Mouse (Mus musculus): Measurements from ENCODE around the gene Gm10521. TPM values are rescaled to one million over a fixed set of nuclear protein-coding genes. Genes with fewer than 3 reads are reported as not detected.

Gm10521 gene
- total and polyA plus RNA-seq, 3 experiments = 0.13 to 1.7 (median 0.21) TPM

DNA sequence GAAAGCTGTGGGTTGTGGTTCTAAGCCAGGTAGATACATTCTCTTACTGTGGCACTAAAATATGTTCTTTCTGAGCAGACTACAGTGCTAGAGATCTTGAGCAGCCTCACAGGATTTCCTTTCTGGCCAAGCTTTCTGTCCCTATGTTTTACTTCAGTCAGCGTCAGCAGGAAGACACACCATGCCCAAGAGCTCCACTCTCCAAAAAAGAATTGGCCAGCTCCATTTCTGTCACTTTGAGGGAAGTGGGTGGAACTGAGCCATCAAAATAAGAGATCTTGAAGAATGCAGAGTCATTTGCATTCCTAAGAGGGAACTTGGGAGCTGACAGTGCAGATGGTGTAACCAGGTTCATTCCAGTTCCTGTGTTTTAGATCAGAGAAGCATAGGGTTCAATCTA, 8.5 kb upstream of the Gm10521 start:
- no peak for TF ChIP-seq ZNF384 (IDR thresholded peaks at IDR 0.05; ENCODE audit: low read depth, low read length)
- TF ChIP-seq CHD1 (IDR thresholded peaks at IDR 0.05; ENCODE audit: low read depth, low read length) = no peak
- no peak for TF ChIP-seq SIN3A (IDR thresholded peaks at IDR 0.05; ENCODE audit: low read length)
- TF ChIP-seq NELFE (IDR thresholded peaks at IDR 0.05; ENCODE audit: low read depth, low read length) = no peak
- TF ChIP-seq CHD2 (IDR thresholded peaks at IDR 0.05; ENCODE audit: low read length) = no peak
- TF ChIP-seq MYC (IDR thresholded peaks at IDR 0.05; ENCODE audit: low read depth, low read length) = no peak
- no peak for TF ChIP-seq MEF2A (IDR thresholded peaks at IDR 0.05; ENCODE audit: borderline replicate concordance, low read depth, low read length)
- TF ChIP-seq POLR2A (IDR thresholded peaks at IDR 0.05; ENCODE audit: low read depth, low read length) = no peak
- TF ChIP-seq HCFC1 (IDR thresholded peaks at IDR 0.05; ENCODE audit: low read depth, low read length) = no peak
- no peak for TF ChIP-seq SMC3 (IDR thresholded peaks at IDR 0.05; ENCODE audit: low read depth, low read length)
- no peak for TF ChIP-seq ZKSCAN1 (IDR thresholded peaks at IDR 0.05; ENCODE audit: borderline replicate concordance, low read depth, low read length)
- TF ChIP-seq E2F4 (IDR thresholded peaks at IDR 0.05; ENCODE audit: insufficient replicate concordance, low read depth, low read length) = no peak
- TF ChIP-seq PAX5 (IDR thresholded peaks at IDR 0.05; ENCODE audit: low read length) = no peak
- TF ChIP-seq MXI1 (IDR thresholded peaks at IDR 0.05; ENCODE audit: low read depth, low read length) = no peak
- no peak for TF ChIP-seq TBP (conservative IDR thresholded peaks at IDR 0.05; ENCODE audit: low read depth, low read length)
- no peak for DNase-seq (ENCODE audit: extremely low read depth)
- dilution Hi-C loops (cut with MboI; ENCODE audit: extremely low pct_ligation_motif_present, extremely low pct_unique_long_range_greater_than_20kb, low sequenced_read_pairs) (no loop called here), in situ Hi-C loops (cut with MboI; ENCODE audit: low pct_ligation_motif_present, low pct_unique_long_range_greater_than_20kb, low sequenced_read_pairs) (no loop called here)
- H3K9ac ChIP-seq (ENCODE audit: insufficient read depth, low read depth) = no peak overlapping the region
- H3K79me2 ChIP-seq (replicated peaks; ENCODE audit: control insufficient read depth, extremely low read depth, insufficient read depth, poor library complexity, severe bottlenecking) = no peaks in the 10 kb centered on the region
- no peak overlapping the region for H3K27ac ChIP-seq (ENCODE audit: insufficient read depth, low read depth)
- peaks cover 16 to 30% of the 10 kb centered on the region in 2 experiments for H3K36me3 ChIP-seq (replicated peaks in 1 of 2; ENCODE audit: control insufficient read depth in 1 of 2, insufficient read depth in 1 of 2, low read length in 1 of 2)
- no peaks in the 10 kb centered on the region for H3K4me1 ChIP-seq (ENCODE audit: control insufficient read depth in 1 of 2, insufficient read depth in 2 of 2)
- H3K4me2 ChIP-seq (ENCODE audit: insufficient read depth, low read depth, poor library complexity, severe bottlenecking) = no peak overlapping the region
- no peaks in the 10 kb centered on the region for H3K27me3 ChIP-seq (replicated peaks)
- peaks cover 9% of the 10 kb centered on the region for H3K9me3 ChIP-seq (replicated peaks; ENCODE audit: low read length)
- no peak overlapping the region for H3K4me3 ChIP-seq (replicated peaks in 1 of 3; ENCODE audit: low read depth in 2 of 3, low read length in 2 of 3, poor library complexity in 1 of 3)

DNA sequence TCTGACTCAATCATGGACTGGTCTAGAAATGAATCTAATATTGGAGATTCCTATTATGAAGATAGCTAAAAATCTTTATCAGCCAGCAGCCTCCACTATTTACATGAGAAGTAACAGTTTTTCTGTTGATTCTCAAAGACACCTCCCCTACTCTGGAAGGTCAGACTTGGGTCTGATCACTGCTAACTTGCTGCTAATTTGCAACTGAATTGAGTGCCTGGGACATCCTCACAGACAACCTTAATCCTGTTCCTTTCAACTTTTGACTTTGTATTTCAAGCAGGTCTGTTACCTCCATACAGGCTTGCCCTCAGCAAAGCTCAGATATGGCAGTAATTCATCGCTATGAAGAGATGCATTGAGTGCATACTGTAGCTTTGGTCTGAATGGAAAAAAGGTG, 8.5 kb downstream of the Gm10521 start:
- DNase-seq (ENCODE audit: extremely low read depth) = no peak
- Histone ChIP-seq H3K36me3 (replicated peaks in 1 of 2; ENCODE audit: control insufficient read depth in 1 of 2, insufficient read depth in 1 of 2, low read length in 1 of 2) (peaks cover 0 to 2% of the 10 kb centered on the region in 2 experiments), H3K4me2 (ENCODE audit: insufficient read depth, low read depth, poor library complexity, severe bottlenecking) (no peak overlapping the region), H3K4me1 (ENCODE audit: control insufficient read depth in 1 of 2, insufficient read depth in 2 of 2) (peaks cover 2 to 6% of the 10 kb centered on the region in 2 experiments; a peak in 3 of 4 replicates), H3K27ac (ENCODE audit: insufficient read depth, low read depth) (no peak overlapping the region), H3K27me3 (replicated peaks) (no peaks in the 10 kb centered on the region), H3K9me3 (replicated peaks; ENCODE audit: low read length) (peaks cover 3% of the 10 kb centered on the region), H3K9ac (ENCODE audit: insufficient read depth, low read depth) (no peak overlapping the region), H3K4me3 (replicated peaks in 1 of 3; ENCODE audit: low read depth in 2 of 3, low read length in 2 of 3, poor library complexity in 1 of 3) (no peak overlapping the region), H3K79me2 (replicated peaks; ENCODE audit: control insufficient read depth, extremely low read depth, insufficient read depth, poor library complexity, severe bottlenecking) (no peaks in the 10 kb centered on the region)
- TF ChIP-seq HCFC1 (IDR thresholded peaks at IDR 0.05; ENCODE audit: low read depth, low read length) (no peak), BHLHE40 (IDR thresholded peaks at IDR 0.05; ENCODE audit: low read depth, low read length) (no peak), MAFK (IDR thresholded peaks at IDR 0.05; ENCODE audit: insufficient replicate concordance, low read length) (no peak), RAD21 (IDR thresholded peaks at IDR 0.05; ENCODE audit: low read depth, low read length) (no peak), MYC (IDR thresholded peaks at IDR 0.05; ENCODE audit: low read depth, low read length) (no peak), UBTF (IDR thresholded peaks at IDR 0.05; ENCODE audit: low read depth, low read length) (no peak), JUND (conservative IDR thresholded peaks at IDR 0.05; ENCODE audit: low read depth, low read length) (no peak), SMC3 (IDR thresholded peaks at IDR 0.05; ENCODE audit: low read depth, low read length) (no peak), USF2 (conservative IDR thresholded peaks at IDR 0.05; ENCODE audit: low read depth, low read length) (no peak), NELFE (IDR thresholded peaks at IDR 0.05; ENCODE audit: low read depth, low read length) (no peak), ZC3H11A (IDR thresholded peaks at IDR 0.05; ENCODE audit: low read depth, low read length) (no peak)
- in situ Hi-C loops (cut with MboI; ENCODE audit: low pct_ligation_motif_present, low pct_unique_long_range_greater_than_20kb, low sequenced_read_pairs) = no loop called here
- dilution Hi-C loops (cut with MboI; ENCODE audit: extremely low pct_ligation_motif_present, extremely low pct_unique_long_range_greater_than_20kb, low sequenced_read_pairs) = no loop called here

All from CH12.LX (cell line).